Mouse (Mus musculus) kidney, postnatal 4 days (tissue): ENCODE measurements around the gene Luc7l.
"Not testable (repeated sequence)": the region's sequence is repeated elsewhere in the genome, so short reads cannot be mapped to it uniquely, and the experiment has no call there.

Experiments used
- DNase-seq, 2 experiments: peaks; one replicate each; pipeline ENCODE4 v3.0.0; 2021; ENCODE audit warnings: mixed read lengths in 2 of 2

Luc7l gene

GRCm38 (mm10) chr17:26255313-26255712 is 2.6 kb downstream of the Luc7l start:
- DNase-seq: no peak

- DNase-seq: no peak
Observed at GRCm38 (mm10) chr17:26261826-26262225, 9.1 kb downstream of the Luc7l start.

DNA sequence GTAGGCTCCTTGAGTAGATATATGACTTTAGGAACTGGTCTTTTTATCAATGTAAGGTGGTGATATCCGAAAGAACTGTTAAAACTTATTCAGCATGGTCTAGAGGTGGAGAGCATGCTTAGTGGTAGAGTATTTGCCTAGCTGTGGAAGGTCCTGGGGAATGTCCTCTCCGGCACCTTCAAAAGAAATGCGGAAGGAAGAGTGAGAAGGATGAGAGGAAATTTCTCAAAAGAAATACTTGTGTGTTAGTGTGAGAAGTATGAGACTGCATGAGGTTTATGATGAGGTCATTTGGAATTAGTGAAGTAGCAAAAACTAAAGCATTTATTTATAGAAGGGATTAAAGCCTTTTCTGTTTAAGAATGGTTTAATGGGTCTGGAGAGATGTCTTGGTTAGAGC is 9.7 kb downstream of the Luc7l start:
- DNase-seq: no peak

- no peak for DNase-seq
Observed at GRCm38 (mm10) chr17:26268851-26269250, 16.2 kb downstream of the Luc7l start.

- not testable (repeated sequence) for DNase-seq
Observed at GRCm38 (mm10) chr17:26269577-26269976, 16.9 kb downstream of the Luc7l start.

- no peak for DNase-seq
Observed at GRCm38 (mm10) chr17:26272586-26272985, 19.9 kb downstream of the Luc7l start.

DNA sequence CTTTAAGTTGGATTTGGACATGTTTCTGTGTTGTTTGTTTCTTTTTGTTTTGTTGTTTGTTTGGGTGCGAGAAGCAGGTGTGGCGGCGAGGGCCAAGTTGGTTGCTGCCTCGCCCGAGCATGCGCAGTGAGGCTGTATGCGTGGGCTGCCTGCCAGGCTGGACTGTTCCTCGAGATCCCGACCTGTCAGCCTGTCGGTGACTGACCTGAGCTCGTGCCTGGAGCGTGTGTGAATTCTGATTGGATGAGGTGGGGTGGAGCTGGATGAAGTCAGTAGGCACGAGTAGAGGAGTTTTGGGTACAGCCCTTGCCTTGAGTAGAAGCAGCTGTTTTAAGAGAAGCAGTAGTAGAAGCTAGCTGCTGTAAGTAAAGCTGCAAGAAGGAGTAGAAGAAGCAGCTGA is 23.2 kb downstream of the Luc7l start:
- no peak for DNase-seq

DNA sequence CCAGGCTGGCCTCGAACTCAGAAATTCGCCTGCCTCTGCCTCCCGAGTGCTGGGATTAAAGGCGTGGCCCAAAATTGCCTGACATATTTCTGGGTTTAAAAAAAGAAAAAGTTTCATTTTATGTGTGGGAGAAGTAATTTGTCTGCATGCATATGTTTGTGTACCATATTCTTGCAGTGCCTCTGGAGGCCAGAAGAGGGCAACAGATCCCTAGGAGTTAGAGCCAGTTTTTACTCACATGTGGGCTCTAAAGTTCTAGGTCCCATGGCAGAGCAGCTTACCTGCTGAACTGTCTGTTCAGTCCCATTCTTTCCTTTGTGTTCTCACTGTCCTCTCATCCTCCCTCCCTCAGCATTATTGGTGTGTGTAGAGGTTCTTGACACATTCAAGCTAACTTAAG is 24.0 kb downstream of the Luc7l start:
- peak; percentile 62 to 71 for DNase-seq

GRCm38 (mm10) chr17:26286199-26286955 is 33.7 kb downstream of the Luc7l start:
- no peak for DNase-seq

DNA sequence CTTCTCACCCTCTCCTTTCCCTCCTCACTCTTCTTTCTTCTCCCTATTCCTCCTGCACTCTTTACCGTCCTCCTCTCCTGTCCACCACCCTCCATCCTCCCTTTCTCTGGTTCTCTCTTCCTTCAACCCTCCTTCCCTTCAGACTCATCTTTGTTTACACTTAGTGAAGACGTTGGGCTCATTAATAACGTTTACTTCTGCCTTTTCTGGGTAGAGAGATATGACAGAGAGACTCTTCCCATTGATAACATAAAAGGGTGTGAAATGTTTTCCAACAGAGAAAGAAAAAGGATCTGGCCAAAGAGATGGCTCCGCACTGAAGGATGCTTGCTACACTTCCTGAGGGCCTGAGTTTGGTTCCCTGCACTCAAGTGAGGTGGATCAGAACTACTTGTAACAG is 36.8 kb downstream of the Luc7l start:
- DNase-seq: no peak

- DNase-seq: not testable (repeated sequence)
Observed at GRCm38 (mm10) chr17:26298318-26298717, 45.6 kb downstream of the Luc7l start.

DNA sequence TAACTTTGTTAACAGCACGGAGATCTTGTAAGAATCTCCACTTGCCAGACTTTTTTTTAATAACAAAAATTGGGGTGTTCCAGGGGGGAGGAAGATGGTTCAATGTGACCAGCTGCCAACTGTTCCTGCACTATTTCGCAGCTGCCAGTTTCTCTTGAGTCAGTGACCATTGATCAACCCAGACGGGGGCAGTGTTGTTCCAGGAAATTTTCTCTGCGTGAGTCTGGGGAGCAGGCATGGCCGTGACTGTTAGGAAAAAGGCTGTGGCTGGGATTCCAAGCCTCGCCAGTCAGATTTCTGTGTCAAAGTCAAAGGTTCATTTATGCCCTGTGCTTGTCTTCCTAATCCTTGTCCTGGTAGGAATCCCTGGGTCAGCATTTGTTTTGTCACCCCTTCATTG is 61.6 kb downstream of the Luc7l start:
- peak; percentile 88 to 90 for DNase-seq

GRCm38 (mm10) chr17:26315474-26315873 is 62.8 kb downstream of the Luc7l start:
- DNase-seq: peak; percentile 32 to 55

- no peak for DNase-seq
Observed at GRCm38 (mm10) chr17:26318441-26318840, 65.7 kb downstream of the Luc7l start.
